Mouse (Mus musculus) heart, embryonic 11.5 days (tissue): ENCODE measurements at regions not wholly inside any gene's neighbourhood (a gene's known extent, or its start where the extent isn't known, plus 50 kb on each side); places are given as distances from the start of the nearest gene placed in this dataset.

Experiments used
- ATAC-seq: fragments of 200-750 bp; cut with Nextera tagmentation; replicated peaks from 2 replicates; pipeline ENCODE4 v1.8.0; 2017; ENCODE audit warnings: moderate library complexity; ENCODE audit not compliant: insufficient number of reproducible peaks, low FRiP score, low TSS enrichment
- H3K27ac ChIP-seq: fragments of 300-500 bp; sonication (generic); 2 replicates; pipeline ENCODE4 v1.5.1; 2014; ENCODE audit warnings: mild to moderate bottlenecking, low read depth, low read length
- H3K27me3 ChIP-seq: fragments of 300-500 bp; sonication (generic); 2 replicates; pipeline ENCODE4 v1.6.1; 2014; ENCODE audit warnings: mild to moderate bottlenecking, low read length, mixed read lengths; ENCODE audit not compliant: control insufficient read depth, insufficient read depth
- H3K36me3 ChIP-seq: fragments of 300-500 bp; sonication (generic); 2 replicates; pipeline ENCODE4 v1.6.1; 2014; ENCODE audit warnings: mild to moderate bottlenecking, low read length, moderate library complexity, mixed read lengths; ENCODE audit not compliant: control insufficient read depth, insufficient read depth
- H3K4me1 ChIP-seq: fragments of 300-500 bp; sonication (generic); 2 replicates; pipeline ENCODE4 v1.6.1; 2014; ENCODE audit warnings: low read length; ENCODE audit not compliant: control insufficient read depth, insufficient read depth
- H3K4me2 ChIP-seq: fragments of 300-500 bp; sonication (generic); 2 replicates; pipeline ENCODE4 v1.6.1; 2014; ENCODE audit warnings: mild to moderate bottlenecking, moderate library complexity
- H3K4me3 ChIP-seq: fragments of 300-500 bp; sonication (generic); 2 replicates; pipeline ENCODE4 v1.5.1; 2014; ENCODE audit warnings: low read depth, low read length
- H3K9ac ChIP-seq: fragments of 300-500 bp; sonication (generic); 2 replicates; pipeline ENCODE4 v1.6.1; 2014; ENCODE audit warnings: mild to moderate bottlenecking, low read depth, low read length, moderate library complexity
- H3K9me3 ChIP-seq: fragments of 300-500 bp; sonication (generic); replicated peaks from 2 replicates; pipeline ENCODE4 v1.6.1; 2016; ENCODE audit warnings: low read length; ENCODE audit not compliant: control insufficient read depth
- WGBS: fragments of 180-500 bp; shearing (Covaris S2); extraction: QIAGEN DNeasy Blood & Tissue Kit; methylation state at CpG from one replicate; pipeline ENCODE4 v1.1.7; 2014; ENCODE audit not compliant: insufficient replicate concordance; 5-methylcytosine and 5-hydroxymethylcytosine counted together

DNA sequence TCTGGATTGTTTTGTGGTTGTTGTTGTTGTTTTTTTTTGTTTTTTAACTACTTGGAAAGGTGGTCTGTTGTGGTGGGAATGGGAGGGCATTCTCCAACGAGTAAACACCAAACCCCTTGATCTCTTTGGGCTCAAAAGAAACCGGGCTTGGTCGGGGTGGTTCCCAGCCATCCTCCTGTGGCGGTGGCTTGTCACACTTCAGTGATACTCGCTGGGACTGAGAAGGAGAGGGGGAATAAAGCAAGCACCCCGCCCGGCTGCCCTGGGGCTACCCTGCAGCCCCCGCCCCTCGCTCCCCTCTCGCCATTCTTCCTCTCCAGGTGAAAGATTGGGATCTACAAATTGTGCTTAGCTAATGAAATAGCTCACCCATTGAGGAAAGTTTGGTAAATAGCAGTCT, 229.3 kb upstream of the Sp4 start:
- Histone ChIP-seq H3K9ac (no peak overlapping the region), H3K27me3 (peaks cover 32% of the 10 kb centered on the region), H3K4me3 (peak overlapping the region; percentile 36; the same call in 1 of the 2 replicates), H3K4me2 (peak overlapping the region; percentile 65; the same call in 1 of the 2 replicates), H3K27ac (no peak overlapping the region), H3K36me3 (no peaks in the 10 kb centered on the region), H3K4me1 (peaks cover 4% of the 10 kb centered on the region; the same call in 1 of the 2 replicates), H3K9me3 (no peaks in the 10 kb centered on the region)
- no peak for ATAC-seq
- WGBS = 0% methylated on average over 10 of the region's 10 CpGs

GRCm38 (mm10) chr12:118529428-118530361, 228.5 kb upstream of the Sp4 start:
- H3K27me3 ChIP-seq = peaks cover 32% of the 10 kb centered on the region
- no peak for ATAC-seq
- H3K36me3 ChIP-seq = no peaks in the 10 kb centered on the region
- H3K9ac ChIP-seq = no peak overlapping the region
- no peaks in the 10 kb centered on the region for H3K9me3 ChIP-seq
- peaks cover 4% of the 10 kb centered on the region; the same call in 1 of the 2 replicates for H3K4me1 ChIP-seq
- peak overlapping the region; percentile 65 for H3K4me2 ChIP-seq
- H3K27ac ChIP-seq = no peak overlapping the region
- 3% methylated on average over 36 of the region's 36 CpGs for WGBS
- H3K4me3 ChIP-seq = peak overlapping the region; percentile 36

DNA sequence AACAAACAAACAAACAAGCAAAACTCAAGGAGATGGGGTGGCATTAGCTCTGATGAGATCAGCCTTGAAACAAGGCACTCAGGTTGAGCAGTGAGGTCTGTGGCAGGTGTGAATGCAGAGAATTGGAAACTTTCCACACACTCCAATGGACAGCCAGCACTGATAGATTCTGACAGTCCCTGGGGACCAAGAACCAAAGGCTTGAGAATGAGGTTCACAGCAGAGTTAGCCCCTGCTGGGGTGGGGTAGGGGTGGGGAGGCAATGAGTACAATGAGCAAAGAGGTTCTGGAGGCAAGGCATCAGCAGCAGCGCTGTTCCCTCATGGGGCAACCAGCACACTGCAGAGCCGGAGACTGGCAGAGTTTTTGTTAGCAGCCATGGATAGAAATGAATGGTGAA, 220.5 kb upstream of the Sp4 start:
- no peaks in the 10 kb centered on the region for H3K4me1 ChIP-seq
- H3K4me3 ChIP-seq = no peak overlapping the region
- WGBS = 56% methylated on average over 2 of the region's 2 CpGs
- H3K4me2 ChIP-seq = no peak overlapping the region
- H3K27ac ChIP-seq = no peak overlapping the region
- H3K9ac ChIP-seq = no peak overlapping the region
- H3K9me3 ChIP-seq = no peaks in the 10 kb centered on the region
- ATAC-seq = no peak
- no peaks in the 10 kb centered on the region for H3K36me3 ChIP-seq
- H3K27me3 ChIP-seq = peaks cover 6% of the 10 kb centered on the region; the same call in 1 of the 2 replicates

GRCm38 (mm10) chr12:118521329-118521728, 220.1 kb upstream of the Sp4 start:
- H3K27me3 ChIP-seq = peaks cover 6% of the 10 kb centered on the region; the same call in 1 of the 2 replicates
- ATAC-seq = no peak
- H3K9ac ChIP-seq = no peak overlapping the region
- no peaks in the 10 kb centered on the region for H3K4me1 ChIP-seq
- WGBS = 83% methylated on average over 1 of the region's 1 CpGs
- H3K9me3 ChIP-seq = no peaks in the 10 kb centered on the region
- H3K4me2 ChIP-seq = no peak overlapping the region
- H3K36me3 ChIP-seq = no peaks in the 10 kb centered on the region
- H3K27ac ChIP-seq = no peak overlapping the region
- no peak overlapping the region for H3K4me3 ChIP-seq

DNA sequence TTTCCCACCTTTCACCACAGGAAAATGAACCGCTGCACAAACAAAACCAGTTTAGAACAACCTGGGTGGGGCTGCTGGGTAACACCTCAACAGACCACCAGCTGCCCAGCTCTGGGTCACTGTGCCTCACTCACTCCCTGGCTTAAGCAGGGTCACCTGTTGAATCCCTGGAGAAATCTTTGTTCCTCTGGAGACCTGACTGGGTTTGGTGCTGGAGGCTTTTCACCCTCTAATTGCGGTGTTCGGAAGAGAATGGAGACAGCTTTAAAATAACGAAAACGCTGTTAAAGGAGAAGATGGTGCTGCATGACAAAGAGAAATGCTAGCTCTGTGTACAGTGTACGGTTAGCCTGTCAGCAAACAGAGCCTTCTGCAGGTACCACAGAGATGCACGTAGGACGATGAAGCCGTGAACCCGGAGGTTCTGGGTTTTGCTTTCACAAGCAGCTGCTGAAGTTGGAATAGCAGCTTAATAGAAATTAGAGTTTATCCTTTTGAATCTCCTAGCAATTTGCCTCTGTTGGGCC, 218.6 kb upstream of the Sp4 start:
- peaks cover 6% of the 10 kb centered on the region; the same call in 1 of the 2 replicates for H3K27me3 ChIP-seq
- no peak overlapping the region for H3K27ac ChIP-seq
- H3K36me3 ChIP-seq = no peaks in the 10 kb centered on the region
- WGBS = 39% methylated on average over 10 of the region's 10 CpGs
- no peak overlapping the region for H3K4me3 ChIP-seq
- H3K4me2 ChIP-seq = no peak overlapping the region; the same call in 1 of the 2 replicates
- no peaks in the 10 kb centered on the region for H3K4me1 ChIP-seq
- no peak for ATAC-seq
- no peak overlapping the region for H3K9ac ChIP-seq
- no peaks in the 10 kb centered on the region for H3K9me3 ChIP-seq

DNA sequence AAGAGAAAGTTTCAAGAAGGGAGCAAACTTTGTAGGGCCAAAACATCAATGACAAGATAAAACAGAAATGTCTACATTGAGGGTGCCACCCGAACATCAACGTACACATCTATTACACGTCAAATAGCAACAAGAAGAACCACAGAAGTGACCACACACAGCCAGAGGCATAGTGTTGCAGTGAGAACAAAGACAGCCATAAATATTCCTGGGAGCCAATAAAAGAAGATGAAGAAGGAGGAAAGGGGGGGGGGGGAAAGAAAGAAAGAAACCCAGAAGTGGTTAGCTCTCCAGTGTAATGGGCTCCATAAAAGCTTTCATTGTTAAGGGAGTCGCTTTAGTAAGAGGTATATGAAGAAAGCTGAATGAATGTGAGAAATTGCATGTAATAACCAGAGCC, 209.7 kb upstream of the Sp4 start:
- Histone ChIP-seq H3K4me1 (no peaks in the 10 kb centered on the region), H3K4me3 (no peak overlapping the region), H3K4me2 (no peak overlapping the region), H3K27me3 (no peaks in the 10 kb centered on the region; the same call in 1 of the 2 replicates), H3K27ac (no peak overlapping the region), H3K36me3 (no peaks in the 10 kb centered on the region), H3K9ac (no peak overlapping the region), H3K9me3 (no peaks in the 10 kb centered on the region)
- no peak for ATAC-seq
- 71% methylated on average over 4 of the region's 4 CpGs for WGBS

DNA sequence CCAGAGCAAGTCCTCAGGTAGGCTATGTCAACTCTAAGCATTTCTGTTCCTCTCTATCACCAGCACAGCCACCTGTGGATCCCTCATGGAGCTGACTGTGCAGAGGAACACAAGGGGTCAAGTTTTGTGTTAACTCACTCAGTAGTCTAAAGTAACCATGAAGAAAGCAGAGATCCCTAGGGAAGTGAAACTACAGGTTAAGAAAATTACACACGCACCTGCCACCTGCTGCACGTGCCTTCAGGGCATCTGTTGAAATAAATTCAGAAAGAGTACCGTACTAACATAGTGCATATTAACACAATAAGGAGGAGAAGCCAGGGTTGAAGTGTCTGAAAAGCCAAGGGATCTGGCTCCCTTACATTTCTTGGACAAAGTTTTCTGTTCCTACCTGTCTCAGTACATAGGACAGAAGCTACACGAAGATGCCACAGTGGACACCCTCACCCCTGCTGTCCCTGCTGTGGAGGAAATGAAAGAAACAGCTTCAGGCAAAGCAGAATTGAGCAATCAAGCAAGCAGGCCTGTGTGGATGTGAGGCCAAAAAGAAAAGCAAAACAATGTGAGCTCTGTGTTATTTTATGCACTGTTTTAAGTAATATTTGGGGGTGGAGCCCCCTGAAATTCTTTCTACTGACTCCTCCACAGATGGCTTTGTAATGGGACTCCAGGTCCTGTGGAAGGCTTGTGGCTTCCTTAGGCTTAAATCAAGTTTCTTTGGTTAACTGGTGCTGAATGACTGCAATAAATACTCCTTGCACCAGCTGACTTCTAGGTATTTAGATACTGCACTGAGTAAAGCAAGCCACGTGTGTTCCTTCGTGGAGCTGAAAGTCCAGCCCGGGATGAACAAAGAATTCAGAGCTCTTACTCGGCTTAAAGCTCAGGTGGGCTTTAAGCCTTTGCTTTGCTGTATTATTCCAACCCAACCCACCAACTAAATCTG, 208.0 kb upstream of the Sp4 start:
- ATAC-seq = no peak

GRCm38 (mm10) chr12:118500392-118500791, 199.2 kb upstream of the Sp4 start:
- Histone ChIP-seq H3K4me2 (peak overlapping the region; percentile 29; the same call in 1 of the 2 replicates), H3K9me3 (no peaks in the 10 kb centered on the region), H3K27me3 (no peaks in the 10 kb centered on the region), H3K4me1 (peaks cover 3% of the 10 kb centered on the region; the same call in 1 of the 2 replicates), H3K36me3 (no peaks in the 10 kb centered on the region), H3K9ac (no peak overlapping the region), H3K27ac (no peak overlapping the region), H3K4me3 (no peak overlapping the region)
- no peak for ATAC-seq
- 11% methylated on average over 5 of the region's 5 CpGs for WGBS

More for the DNA sequence above, 208.0 kb upstream of the Sp4 start:
- Histone ChIP-seq H3K9me3 (no peaks in the 10 kb centered on the region), H3K4me2 (no peak overlapping the region), H3K27ac (no peak overlapping the region), H3K27me3 (no peaks in the 10 kb centered on the region; the same call in 1 of the 2 replicates), H3K4me1 (no peaks in the 10 kb centered on the region), H3K4me3 (no peak overlapping the region), H3K36me3 (no peaks in the 10 kb centered on the region), H3K9ac (no peak overlapping the region)
- WGBS = 81% methylated on average over 8 of the region's 8 CpGs
